ENCODE assay signal across 8 mouse cellular contexts in genomic region chr3:143914341-143915217, GRCm38 (mm10).
A peak's percentile ranks its signal among the peaks of the same experiment; 100 is the strongest.
DNase-seq lines count a peak whose midpoint lies in the region; ATAC-seq and TF ChIP-seq lines count a peak whose summit lies in the region.

No protein-coding gene starts in this region.

- no peaks in the 10 kb centered on the region for H3K36me3 ChIP-seq in midbrain, embryonic 13.5 days
- H3K36me3 ChIP-seq in midbrain, embryonic 10.5 days: no peaks in the 10 kb centered on the region
- no peaks in the 10 kb centered on the region for H3K36me3 ChIP-seq in forebrain, embryonic 12.5 days (replicated peaks)
- H3K36me3 ChIP-seq in limb, embryonic 11.5 days (ENCODE audit: control insufficient read depth, insufficient read depth, low read length): no peaks in the 10 kb centered on the region

- 42% methylated on average over 6 of the region's 6 CpGs for WGBS in midbrain, embryonic 13.5 days
- WGBS in midbrain, embryonic 10.5 days: 53% methylated on average over 6 of the region's 6 CpGs
- 16% methylated on average over 6 of the region's 6 CpGs for WGBS in forebrain, embryonic 12.5 days
- 13% methylated on average over 6 of the region's 6 CpGs for WGBS in limb, embryonic 11.5 days

- H3K9ac ChIP-seq in midbrain, embryonic 13.5 days (replicated peaks): no peak overlapping the region
- H3K9ac ChIP-seq in forebrain, embryonic 12.5 days: no peak overlapping the region
- H3K9ac ChIP-seq in limb, embryonic 11.5 days (ENCODE audit: low read length): no peak overlapping the region

- H3K4me2 ChIP-seq in midbrain, embryonic 13.5 days (replicated peaks): no peak overlapping the region
- H3K4me2 ChIP-seq in forebrain, embryonic 12.5 days: no peak overlapping the region
- H3K4me2 ChIP-seq in limb, embryonic 11.5 days (ENCODE audit: low read depth, severe bottlenecking): no peak overlapping the region

- peak; percentile 75 for ATAC-seq in midbrain, embryonic 13.5 days
- peak; percentile 86; the same call in 1 of the 2 replicates for ATAC-seq in forebrain, embryonic 12.5 days (ENCODE audit: low FRiP score)
- peak; percentile 76 for ATAC-seq in limb, embryonic 11.5 days (ENCODE audit: insufficient number of reproducible peaks, low FRiP score, low TSS enrichment, low read depth)

- no peak overlapping the region for H3K27ac ChIP-seq in midbrain, embryonic 13.5 days
- no peak overlapping the region for H3K27ac ChIP-seq in midbrain, embryonic 10.5 days (replicated peaks)
- no peak overlapping the region for H3K27ac ChIP-seq in forebrain, embryonic 12.5 days
- no peak overlapping the region; the same call in 1 of the 2 replicates for H3K27ac ChIP-seq in limb, embryonic 11.5 days (replicated peaks; ENCODE audit: low read depth, low read length)
- no peak overlapping the region for H3K27ac ChIP-seq in gastrocnemius, adult 2 months

- no peak for TF ChIP-seq CTCF in gastrocnemius, adult 2 months (IDR thresholded peaks at IDR 0.05)

- H3K9me3 ChIP-seq in midbrain, embryonic 13.5 days: no peaks in the 10 kb centered on the region
- H3K9me3 ChIP-seq in midbrain, embryonic 10.5 days (replicated peaks): no peaks in the 10 kb centered on the region
- H3K9me3 ChIP-seq in forebrain, embryonic 12.5 days: no peaks in the 10 kb centered on the region
- H3K9me3 ChIP-seq in limb, embryonic 11.5 days (ENCODE audit: control insufficient read depth, low read length): no peaks in the 10 kb centered on the region

- intact Hi-C loops in gastrocnemius, adult 2 months (cut with DNase I): no loop called here

- no peak overlapping the region for H3K4me3 ChIP-seq in midbrain, embryonic 13.5 days (replicated peaks)
- H3K4me3 ChIP-seq in midbrain, embryonic 10.5 days: no peak overlapping the region
- H3K4me3 ChIP-seq in forebrain, embryonic 12.5 days (replicated peaks): no peak overlapping the region
- no peak overlapping the region for H3K4me3 ChIP-seq in limb, embryonic 11.5 days (ENCODE audit: low read depth, low read length)
- no peak overlapping the region for H3K4me3 ChIP-seq in gastrocnemius, adult 2 months

- no peaks in the 10 kb centered on the region for H3K27me3 ChIP-seq in midbrain, embryonic 13.5 days
- H3K27me3 ChIP-seq in midbrain, embryonic 10.5 days (ENCODE audit: low read depth, poor library complexity, severe bottlenecking): no peaks in the 10 kb centered on the region
- H3K27me3 ChIP-seq in forebrain, embryonic 12.5 days: peaks cover 50% of the 10 kb centered on the region
- no peaks in the 10 kb centered on the region for H3K27me3 ChIP-seq in limb, embryonic 11.5 days (ENCODE audit: control insufficient read depth, insufficient read depth, low read length)

- DNase-seq in midbrain, embryonic 10.5 days (ENCODE audit: low spot score): no peak
- peak; percentile 55 for DNase-seq in limb, embryonic 11.5 days (ENCODE audit: low spot score)
- peak; percentile 51 to 65 for DNase-seq in thymus, postnatal 10 days (ENCODE audit: low spot score in 2 of 2)
- no peak for DNase-seq in cerebellum, adult 8-10 months
- DNase-seq in left cerebral cortex, adult 8-10 months (ENCODE audit: low spot score in 2 of 2): no peak
- no peak for DNase-seq in gastrocnemius, adult 2 months

- H3K4me1 ChIP-seq in midbrain, embryonic 13.5 days (replicated peaks): no peaks in the 10 kb centered on the region; the same call in 1 of the 2 replicates
- no peaks in the 10 kb centered on the region for H3K4me1 ChIP-seq in midbrain, embryonic 10.5 days
- peaks cover 11% of the 10 kb centered on the region; the same call in 1 of the 2 replicates for H3K4me1 ChIP-seq in forebrain, embryonic 12.5 days
- H3K4me1 ChIP-seq in limb, embryonic 11.5 days (ENCODE audit: control insufficient read depth, insufficient read depth, low read length): peaks cover 29% of the 10 kb centered on the region

Comparison
In these comparisons a context has a peak if more than half of its experiments do, and no peak if none do; other contexts are left out.
1. DNase-seq: peak in limb, embryonic 11.5 days (single experiment) and thymus, postnatal 10 days (2 of 2); none in midbrain, embryonic 10.5 days (single experiment), cerebellum, adult 8-10 months (single experiment), left cerebral cortex, adult 8-10 months (0 of 2) and gastrocnemius, adult 2 months (single experiment).
2. Peak in every context shown above with its lines, with median percentiles within 50 percentile points of each other: ATAC-seq.